Mouse (Mus musculus): ENCODE measurements around the gene Nck2. TPM values are rescaled to one million over a fixed set of nuclear protein-coding genes. Genes with fewer than 3 reads are reported as not detected.

Nck2 gene
- total RNA-seq, 1 experiment from 2014 or later: 23.3 TPM

DNA sequence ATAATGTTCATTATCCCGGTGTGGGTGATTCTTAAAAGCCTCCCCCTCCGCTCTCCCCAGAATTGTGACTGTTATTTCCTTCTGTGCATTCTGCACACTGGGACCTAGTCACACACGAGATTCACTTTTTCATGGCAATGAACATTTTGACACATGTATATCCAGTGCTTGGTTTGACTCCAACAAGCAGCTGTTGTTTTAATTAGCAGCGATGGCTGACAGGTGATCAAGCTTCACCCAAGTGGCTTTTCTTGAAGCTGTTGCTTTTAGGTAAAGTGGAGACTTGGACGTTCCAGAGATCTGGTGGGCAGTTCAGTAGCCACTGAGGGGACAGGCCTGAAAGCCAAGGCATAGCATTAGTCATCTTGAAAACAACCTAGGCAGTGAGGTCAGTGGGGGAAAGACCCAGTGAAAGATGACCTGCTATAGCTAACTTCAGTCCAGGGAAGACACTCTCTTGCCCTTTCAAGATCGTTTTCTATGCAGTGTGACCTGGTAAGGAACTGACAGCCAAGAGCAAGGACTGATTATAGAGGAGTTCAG lies 17.3 kb upstream of the Nck2 start:
- no peak for ATAC-seq (replicated peaks; ENCODE audit: insufficient number of reproducible peaks, low FRiP score, low TSS enrichment, poor library complexity, severe bottlenecking)

DNA sequence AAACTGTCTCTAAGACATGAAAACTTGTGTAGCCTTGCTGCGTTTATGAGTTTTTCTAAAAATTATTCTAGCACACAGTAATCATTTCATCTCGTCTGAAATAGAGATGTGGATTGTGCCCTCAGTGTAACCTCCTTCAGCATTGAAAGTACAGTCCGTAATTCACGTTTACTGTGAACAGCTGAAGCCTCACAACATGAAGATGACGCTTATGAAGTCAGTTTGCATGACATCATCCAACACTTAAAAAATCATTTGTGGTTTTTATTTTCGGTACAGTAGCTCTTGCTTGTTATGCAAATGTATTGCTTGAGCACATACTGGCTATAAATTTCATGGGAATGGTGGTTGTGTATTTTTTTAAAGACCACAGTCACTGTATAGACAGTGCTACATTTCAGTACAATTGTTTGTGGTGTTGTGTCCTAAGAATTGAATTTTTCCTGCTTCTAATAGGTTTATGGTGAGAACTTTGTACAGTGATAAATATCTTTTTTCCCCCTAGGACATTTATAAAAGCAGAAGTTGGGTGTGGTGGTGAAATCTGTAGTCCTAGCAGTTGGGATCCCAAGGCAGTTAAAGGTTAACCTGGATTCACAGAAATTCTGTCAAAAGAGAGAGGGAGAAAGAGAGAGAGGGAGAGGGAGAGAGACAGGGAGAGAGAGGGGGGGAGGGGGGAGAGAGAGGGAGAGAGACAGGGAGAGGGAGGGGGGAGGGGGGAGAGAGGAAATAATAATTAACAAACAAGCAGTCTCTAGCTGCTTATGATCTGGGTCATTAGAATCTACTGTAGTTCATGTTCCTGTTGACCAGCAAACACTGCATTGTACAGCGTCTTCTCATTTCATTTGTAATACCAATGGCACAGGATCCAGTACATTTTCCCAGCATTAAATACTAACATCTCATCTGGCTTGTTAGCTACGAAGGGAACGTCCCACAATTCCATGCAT lies 14.2 kb upstream of the Nck2 start:
- no peak for ATAC-seq (replicated peaks; ENCODE audit: insufficient number of reproducible peaks, low FRiP score, low TSS enrichment, poor library complexity, severe bottlenecking)

DNA sequence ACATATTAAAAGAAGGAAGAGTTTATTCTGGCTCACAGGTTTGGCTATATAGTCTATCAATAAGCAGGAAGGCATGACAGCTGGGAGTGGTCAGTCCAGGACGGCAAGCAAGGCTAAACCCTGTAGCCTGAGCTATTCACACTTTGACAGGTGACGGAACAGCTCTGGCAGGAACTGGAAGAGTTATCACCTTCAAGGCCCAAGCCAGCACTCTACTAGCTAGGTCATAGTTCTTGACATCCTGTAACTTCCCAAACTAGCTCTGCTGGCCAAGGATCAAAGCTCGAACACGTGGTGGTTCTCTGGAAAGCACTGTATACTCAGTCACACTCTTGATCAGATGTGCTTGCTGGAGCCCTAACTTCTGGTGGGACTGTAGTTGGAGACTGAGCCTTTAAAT lies 10.5 kb upstream of the Nck2 start:
- ATAC-seq (replicated peaks; ENCODE audit: insufficient number of reproducible peaks, low FRiP score, low TSS enrichment, poor library complexity, severe bottlenecking): no peak

DNA sequence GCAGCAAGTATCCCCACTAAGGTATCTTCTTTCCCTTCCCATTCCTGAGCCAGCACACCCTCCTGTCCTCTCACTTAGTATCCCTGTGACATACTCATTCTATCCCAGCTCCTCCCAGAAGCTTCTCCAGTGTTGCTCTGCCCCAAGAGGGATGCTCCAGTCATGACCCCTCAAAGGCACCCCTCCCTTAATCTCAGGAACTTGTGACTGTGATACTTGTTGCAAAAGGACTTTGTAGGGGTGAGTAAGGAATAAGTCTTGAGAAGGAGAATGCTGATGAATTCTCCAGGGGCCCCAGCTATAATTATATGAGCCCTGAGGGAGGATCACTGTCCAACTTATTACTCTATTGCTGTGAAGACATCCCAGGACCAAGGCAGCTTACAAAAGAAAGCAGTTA lies 7.8 kb upstream of the Nck2 start:
- no peak for ATAC-seq (replicated peaks; ENCODE audit: insufficient number of reproducible peaks, low FRiP score, low TSS enrichment, poor library complexity, severe bottlenecking)

DNA sequence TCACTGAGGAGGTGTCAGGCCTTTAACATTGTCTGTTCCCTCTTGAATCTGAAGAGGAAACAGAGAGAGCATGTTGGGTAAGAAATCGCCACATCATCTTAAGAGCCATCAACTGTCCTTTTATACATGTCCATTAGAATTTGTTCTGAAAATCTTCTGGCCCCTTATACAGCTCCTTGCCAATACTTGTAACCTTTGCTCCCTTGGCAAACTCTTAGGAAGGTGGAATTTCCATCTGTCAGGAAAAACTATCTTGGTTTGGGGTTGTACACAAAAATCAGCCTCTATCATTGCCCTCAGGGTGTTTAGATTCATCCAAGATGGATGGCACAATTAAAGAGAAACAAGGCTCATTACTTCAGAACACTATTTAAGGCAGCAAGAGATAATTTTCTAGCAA lies 5.1 kb upstream of the Nck2 start:
- ATAC-seq (replicated peaks; ENCODE audit: insufficient number of reproducible peaks, low FRiP score, low TSS enrichment, poor library complexity, severe bottlenecking): no peak

DNA sequence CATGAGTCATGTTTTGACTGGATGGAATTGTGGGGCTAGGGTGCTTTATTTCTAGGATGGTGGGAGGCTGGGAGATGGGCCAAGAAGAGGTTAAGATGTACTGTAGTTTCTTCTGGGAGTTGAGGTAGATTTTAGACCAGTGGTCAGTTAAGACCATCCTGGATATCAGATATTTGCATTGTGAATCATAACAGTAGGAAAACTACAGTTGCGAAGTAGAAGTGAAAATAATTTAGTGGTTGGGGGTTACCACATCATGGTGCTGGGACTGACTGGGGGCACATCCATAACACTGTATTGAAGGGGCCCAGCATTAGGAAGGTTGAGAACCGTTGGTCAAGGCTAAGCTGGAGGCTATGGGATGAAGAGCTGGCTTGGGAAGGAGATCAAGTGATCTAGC lies 1.8 kb upstream of the Nck2 start:
- no peak for ATAC-seq (replicated peaks; ENCODE audit: insufficient number of reproducible peaks, low FRiP score, low TSS enrichment, poor library complexity, severe bottlenecking)

DNA sequence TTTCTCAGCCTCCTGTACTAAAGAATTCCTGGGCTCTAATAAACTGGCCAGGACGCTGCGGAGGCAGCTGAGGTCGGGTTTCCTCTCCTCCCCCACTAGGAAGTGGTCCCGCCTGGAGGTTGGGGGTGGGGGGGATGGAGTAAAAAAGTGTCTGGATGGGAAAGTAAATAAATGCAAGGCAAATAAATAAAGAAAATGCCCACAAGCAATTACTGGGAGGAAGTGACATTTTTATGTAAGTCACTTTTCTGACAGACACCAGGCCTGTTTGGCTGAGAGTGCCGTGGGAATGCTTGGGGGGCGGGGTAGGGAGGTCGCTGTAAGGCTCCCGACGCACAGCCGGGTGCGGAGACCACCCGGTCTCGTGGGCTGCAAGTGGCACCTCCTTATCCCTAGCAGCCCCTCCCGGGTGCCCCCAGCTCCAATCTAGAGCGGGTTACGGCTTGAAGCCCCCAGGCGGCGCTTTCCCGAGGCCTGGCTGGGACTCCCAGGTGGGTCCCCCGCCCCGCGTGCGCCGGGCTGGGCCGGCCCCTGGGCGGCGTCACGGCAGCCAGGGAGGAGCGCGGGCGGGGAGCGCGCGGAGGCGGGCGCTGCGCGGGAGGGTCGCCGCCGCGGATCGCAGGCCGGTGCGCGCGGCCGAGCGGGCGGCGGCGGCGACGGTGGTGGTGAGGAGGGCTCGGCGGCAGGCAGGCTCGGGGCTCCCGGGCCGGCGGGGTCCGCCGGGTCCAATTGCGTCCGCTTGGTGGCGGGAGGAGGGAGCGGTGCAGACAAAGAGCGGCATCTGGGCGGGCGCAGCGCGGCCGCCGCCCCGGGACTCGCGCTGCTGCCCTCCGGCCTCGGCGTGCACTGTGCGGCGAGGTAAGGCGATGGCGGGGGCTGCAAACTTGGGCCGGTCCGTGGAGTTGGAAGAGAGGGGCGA lies 1.1 kb downstream of the Nck2 start:
- no peak for ATAC-seq (replicated peaks; ENCODE audit: insufficient number of reproducible peaks, low FRiP score, low TSS enrichment, poor library complexity, severe bottlenecking)

DNA sequence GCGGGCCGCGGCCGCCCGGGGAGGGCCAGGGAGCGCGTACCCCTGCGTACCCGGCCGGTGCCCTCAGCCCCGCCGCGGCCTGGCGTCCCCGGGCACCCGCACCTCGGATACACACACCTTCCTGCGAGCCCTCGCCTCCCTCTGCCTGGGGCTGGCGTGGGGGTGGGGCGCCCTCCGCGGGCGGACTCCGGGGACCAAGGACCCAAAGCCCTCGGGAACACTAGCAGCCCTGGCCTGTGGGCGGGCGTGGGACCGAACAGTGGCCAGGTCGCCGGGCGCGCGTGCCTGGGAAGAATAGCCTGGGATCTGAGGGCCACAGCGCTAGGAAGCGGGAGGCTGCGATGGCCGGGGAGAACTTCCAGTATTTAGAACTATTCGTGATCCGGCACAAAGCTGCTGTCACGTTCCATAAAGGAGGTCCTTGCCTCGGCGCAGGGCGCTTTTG lies 1.7 kb downstream of the Nck2 start:
- no peak for ATAC-seq (replicated peaks; ENCODE audit: insufficient number of reproducible peaks, low FRiP score, low TSS enrichment, poor library complexity, severe bottlenecking)

DNA sequence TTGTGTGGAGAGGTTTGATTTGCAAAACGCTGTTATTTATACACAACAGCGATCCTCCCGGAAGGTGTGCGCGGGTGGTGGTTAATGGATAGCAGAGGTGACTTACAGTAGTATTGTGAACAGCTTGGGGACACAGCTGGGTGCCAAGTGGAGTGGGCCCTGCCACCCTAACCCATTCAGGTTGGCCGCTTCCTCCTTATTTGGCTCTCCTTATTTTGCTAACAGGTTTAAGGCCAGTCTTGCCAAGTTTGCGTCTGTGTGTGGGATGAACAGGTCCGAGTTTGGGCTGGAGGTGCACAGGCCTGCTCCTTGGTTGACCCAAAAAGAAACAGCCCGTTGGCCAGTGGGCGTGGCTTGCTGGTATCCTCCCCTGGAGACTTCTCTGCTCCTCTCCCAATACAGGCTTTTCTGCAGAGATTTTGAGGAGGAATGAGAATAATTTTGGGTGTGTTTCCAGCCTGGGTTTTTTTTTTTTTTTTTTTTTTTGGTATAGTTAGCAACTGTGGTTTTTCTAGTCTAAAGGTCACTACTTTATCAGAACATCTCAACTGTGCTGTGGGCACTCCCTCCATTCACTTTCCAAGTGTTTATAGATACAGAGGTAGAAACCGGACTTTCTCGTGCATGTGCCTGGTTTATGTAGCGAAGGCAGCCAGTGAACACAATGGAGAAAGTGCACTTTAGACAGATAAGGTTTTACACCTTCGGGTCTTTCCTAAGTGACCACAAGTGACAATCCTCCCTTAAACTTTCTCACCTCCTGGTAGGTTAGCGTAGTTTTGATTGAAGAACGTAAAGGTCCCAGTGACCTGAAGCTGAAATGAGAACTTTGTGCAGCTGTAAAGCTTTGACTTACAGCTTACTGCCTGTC lies 2.6 kb downstream of the Nck2 start:
- peak; percentile 20; the same call in 1 of the 2 replicates for ATAC-seq (replicated peaks; ENCODE audit: insufficient number of reproducible peaks, low FRiP score, low TSS enrichment, poor library complexity, severe bottlenecking)

DNA sequence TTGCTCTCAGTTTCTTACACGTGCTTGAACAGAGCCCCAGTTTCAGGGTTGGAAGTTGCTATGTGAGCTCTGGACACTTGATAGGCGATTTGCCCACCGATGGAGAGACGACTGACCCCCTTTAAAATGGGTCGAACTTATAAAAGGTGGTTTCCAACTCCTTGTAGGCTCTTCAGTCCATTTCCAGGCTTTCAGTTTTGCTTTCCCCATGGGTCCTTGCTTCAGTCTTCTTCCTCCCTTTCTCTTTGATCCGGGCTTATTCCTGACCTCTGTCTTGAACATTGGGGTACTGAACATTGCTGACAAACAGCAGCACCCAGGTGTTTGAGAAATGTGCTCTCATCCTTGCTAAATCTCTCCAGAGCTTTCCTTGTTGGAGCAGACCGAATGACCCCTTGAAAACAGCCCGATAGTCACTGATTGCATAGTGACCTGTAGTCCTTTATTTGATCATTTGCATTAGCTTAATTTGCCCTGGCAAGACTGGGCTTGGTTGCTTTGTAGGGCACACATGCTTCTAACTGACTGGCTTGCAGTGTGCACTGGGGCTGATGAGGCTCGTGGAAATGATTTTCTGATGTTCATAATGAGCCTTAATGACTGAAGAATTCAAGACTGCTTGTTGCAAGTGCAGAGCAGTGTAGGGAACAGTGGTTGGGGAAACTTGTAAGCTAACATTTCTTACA lies 3.4 kb downstream of the Nck2 start:
- ATAC-seq (replicated peaks; ENCODE audit: insufficient number of reproducible peaks, low FRiP score, low TSS enrichment, poor library complexity, severe bottlenecking): no peak

DNA sequence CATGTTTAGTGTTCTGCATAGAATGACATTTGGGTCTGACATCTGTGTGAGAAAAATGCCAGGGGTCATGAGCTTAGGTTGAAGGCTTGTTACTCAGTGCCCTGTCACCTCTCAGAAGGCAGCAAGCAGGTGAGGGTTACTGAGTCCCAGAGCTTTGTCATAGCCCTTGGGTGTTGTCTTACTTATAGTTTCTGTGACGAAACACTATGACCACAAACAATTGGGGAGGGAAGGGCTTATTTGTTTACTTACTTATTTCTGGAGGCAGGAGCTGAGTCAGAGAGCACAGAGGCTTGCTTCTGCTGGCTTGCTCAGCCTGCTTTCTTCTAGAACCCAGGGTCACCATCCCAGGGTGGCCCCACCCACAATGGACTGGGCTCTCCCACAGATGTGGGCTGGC lies 6.4 kb downstream of the Nck2 start:
- ATAC-seq (replicated peaks; ENCODE audit: insufficient number of reproducible peaks, low FRiP score, low TSS enrichment, poor library complexity, severe bottlenecking): no peak

DNA sequence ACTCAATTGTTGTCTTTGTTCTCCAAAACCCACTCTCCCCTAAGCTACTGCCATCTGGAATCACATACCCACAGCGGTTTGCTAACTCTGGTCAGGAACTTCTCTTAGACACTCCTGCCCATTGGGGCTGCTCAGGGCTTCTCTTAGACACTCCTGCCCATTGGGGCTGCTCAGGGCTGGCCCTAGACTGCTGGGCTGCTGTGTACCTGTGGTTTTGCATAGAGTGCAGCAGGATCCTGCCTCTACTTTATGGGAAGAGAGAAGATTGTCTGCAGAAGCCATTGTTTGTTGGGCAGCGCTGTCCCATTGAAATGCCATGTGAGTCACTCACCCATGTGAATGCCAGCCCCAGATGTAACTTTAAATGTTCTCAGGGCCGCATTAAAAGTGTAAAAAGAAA lies 9.3 kb downstream of the Nck2 start:
- ATAC-seq (replicated peaks; ENCODE audit: insufficient number of reproducible peaks, low FRiP score, low TSS enrichment, poor library complexity, severe bottlenecking): no peak

DNA sequence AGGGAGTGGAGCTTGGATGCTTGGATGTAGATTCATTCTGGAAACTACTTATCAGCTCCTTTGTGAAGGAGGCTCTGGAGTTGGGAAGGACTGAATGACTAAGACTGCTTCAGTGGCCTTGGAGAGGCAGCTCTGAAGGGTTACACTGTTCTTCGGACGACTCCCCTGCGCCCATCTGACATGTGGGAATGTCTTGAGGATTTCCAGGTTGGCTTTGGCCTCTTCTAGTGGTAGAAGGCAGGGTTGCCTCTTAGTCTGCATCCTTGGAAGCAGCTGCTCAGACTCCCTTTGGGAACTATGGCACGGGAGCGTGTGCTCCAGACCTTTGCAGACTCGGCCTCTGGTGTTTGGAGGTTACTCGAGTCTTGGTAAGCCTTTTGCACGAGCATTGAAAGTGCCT lies 10.4 kb downstream of the Nck2 start:
- ATAC-seq (replicated peaks; ENCODE audit: insufficient number of reproducible peaks, low FRiP score, low TSS enrichment, poor library complexity, severe bottlenecking): no peak

DNA sequence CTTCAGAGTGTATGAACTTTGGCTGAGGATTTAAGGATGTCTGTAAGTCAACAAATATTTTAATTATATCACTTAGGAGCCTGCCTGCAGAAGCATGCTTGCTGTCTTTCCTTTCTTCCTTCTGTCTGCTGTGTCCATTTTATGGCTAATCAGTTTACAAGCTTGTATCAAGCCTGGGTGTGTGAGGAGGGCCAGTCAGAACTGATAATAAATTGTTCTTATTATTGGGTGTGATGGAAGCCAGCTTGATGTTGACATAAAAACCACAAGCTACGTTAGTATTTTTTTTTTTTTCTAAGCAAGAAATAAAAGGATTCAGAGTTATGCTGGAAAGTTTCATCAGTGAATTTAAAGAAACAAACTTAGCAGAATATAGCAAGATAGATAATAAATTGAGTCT lies 10.8 kb downstream of the Nck2 start:
- ATAC-seq (replicated peaks; ENCODE audit: insufficient number of reproducible peaks, low FRiP score, low TSS enrichment, poor library complexity, severe bottlenecking): no peak

DNA sequence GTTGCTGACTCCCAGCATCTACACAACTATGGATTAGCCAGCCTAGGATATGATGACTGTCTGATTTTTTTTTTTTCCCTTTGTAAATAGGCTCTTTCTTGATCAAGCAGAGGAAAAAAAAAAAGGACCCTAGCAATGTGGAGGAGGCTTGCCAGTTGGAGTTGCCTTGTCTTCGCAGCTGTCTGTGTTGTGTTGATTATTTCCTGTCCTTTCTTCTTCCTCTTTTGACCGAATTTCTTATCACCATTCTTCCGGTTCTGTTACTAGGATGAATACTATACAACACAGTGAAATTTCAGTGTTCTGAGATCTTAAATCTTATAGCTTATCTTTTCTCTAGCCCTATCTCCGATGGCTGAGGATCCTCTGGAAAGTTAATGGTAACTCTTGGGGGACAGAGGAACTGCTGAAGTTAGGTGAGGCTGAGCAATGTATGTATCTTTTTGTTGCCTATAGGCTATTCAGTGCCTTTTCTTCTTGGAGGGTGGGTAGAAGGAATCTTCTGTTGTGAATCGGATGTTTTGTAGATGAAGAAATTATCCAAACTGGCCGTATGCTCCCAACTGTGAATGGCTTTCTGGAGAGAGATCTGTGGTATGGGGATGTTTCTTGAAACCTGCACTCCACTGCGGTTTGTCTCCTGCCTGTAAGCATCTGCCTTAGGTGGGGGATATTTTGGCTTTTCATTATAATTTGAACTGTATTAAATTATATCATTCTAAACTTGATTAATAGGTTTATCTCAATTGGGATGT lies 12.8 kb downstream of the Nck2 start:
- no peak for ATAC-seq (replicated peaks; ENCODE audit: insufficient number of reproducible peaks, low FRiP score, low TSS enrichment, poor library complexity, severe bottlenecking)

DNA sequence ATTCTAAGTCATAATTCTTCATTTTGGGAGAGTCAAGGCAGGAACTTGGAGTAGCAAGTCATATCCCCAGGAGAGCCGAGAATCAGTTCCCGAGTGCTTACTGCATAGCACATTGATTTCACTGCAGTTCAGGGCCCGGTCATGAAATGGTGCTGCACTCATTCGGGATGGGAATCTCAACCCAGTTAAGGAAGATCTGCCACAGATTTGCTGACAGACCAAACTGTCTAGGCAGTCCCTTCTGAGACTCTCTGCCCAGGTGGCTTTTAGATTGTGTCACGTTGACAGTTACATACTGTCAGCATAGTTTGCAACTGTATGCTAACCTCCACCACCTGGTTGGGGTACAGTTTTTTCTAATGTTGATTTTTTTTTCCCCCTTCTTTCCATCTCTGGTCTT lies 16.1 kb downstream of the Nck2 start:
- ATAC-seq (replicated peaks; ENCODE audit: insufficient number of reproducible peaks, low FRiP score, low TSS enrichment, poor library complexity, severe bottlenecking): no peak

DNA sequence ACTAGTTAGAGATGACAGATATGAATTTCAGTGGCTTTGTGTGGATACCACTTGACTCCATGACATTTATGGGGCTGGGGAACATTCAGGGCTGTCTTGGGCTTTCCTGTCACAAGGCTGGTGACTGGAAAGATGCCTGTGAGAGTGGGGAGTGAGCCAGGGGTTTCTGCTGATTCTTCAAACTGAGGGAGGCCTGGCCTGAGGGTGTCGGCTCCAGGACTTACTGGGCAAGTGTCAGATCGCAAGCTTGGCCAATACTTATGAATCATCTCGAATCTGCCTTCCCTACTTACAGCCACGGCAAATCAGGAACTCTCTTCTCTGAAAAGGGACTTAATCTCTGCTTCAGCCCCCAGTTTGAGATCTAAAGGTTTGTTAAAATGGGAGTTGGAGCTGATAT lies 18.3 kb downstream of the Nck2 start:
- no peak for ATAC-seq (replicated peaks; ENCODE audit: insufficient number of reproducible peaks, low FRiP score, low TSS enrichment, poor library complexity, severe bottlenecking)

All from monocyte, adult 5-6 weeks (primary cell).